Mouse (Mus musculus): ENCODE data around the gene Hspa12a. TPM values are rescaled to one million over a fixed set of nuclear protein-coding genes. Genes with fewer than 3 reads are reported as not detected.

Gene Hspa12a
- polyA plus RNA-seq, 1 experiment: not detected

DNA sequence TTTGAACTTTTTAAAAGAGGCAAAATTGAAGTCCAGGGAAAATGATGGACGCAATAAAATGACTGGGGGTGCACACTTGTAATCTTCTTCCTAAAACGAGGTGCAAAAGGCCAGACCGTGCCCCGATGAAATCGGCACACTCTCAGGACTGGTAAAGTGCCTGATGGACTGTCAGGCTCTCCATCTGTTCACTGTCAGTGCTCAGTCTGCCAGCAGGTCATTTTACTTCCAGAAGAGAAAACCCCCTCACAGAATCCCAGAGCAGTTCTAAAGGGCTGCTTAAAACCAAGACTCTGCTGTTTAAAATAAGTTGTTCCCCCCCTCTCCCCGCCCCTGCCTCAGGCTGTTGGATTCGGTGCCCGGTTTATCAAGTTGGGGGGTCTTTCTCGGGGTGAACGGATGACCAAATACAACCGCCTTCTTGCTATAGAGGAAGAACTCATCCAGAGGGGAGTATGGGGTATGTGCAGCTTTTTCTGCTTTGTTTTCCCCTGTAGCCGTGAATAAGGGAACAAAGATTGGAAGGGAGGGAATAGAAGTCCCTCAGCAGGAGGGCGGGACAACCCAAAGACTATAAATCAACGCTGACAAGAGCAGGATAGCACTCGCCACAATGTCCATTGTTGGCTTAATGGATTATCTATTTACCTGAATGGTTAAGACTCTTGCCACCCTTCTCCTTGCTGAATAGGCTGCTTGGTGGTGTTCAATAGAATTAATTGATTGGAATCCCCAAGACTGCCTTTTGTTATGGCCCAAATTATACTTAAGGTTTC, 25.5 kb upstream of the Hspa12a start:
- Histone ChIP-seq H3K36me3 (replicated peaks; ENCODE audit: low read length) (no peaks in the 10 kb centered on the region), H3K4me3 (replicated peaks) (no peak overlapping the region), H3K9me3 (no peaks in the 10 kb centered on the region), H3K27me3 (replicated peaks) (peaks cover 20% of the 10 kb centered on the region), H3K4me1 (no peaks in the 10 kb centered on the region; the same call in 1 of the 2 replicates)
- TF ChIP-seq FLI1 (IDR thresholded peaks at IDR 0.05; ENCODE audit: low read length) (no peak), GATA1 (IDR thresholded peaks at IDR 0.05; ENCODE audit: borderline replicate concordance, low read length) (no peak)

DNA sequence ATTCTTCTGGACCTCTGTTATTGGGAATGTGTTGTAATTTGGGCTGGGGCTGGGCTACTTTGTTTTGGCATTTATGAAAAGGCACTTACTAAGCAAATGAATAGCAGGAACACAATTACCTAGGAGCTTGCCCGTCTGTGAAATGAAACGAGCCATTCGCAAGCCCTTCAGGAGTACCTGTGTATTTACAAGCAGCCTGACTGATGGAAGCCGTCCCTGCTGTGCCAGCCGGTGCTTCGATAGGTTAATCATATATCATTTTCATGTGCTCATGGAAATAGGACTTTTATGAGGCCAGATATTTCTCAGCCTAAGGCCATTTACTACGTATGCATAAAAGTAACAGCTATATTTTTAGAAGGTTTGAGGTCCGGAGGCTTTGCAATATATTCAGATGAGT, 19.6 kb upstream of the Hspa12a start:
- TF ChIP-seq FLI1 (IDR thresholded peaks at IDR 0.05; ENCODE audit: low read length) (no peak), GATA1 (IDR thresholded peaks at IDR 0.05; ENCODE audit: borderline replicate concordance, low read length) (no peak)
- H3K36me3 ChIP-seq (replicated peaks; ENCODE audit: low read length): no peaks in the 10 kb centered on the region
- peaks cover 12% of the 10 kb centered on the region for H3K27me3 ChIP-seq (replicated peaks)
- H3K4me1 ChIP-seq: no peaks in the 10 kb centered on the region; the same call in 1 of the 2 replicates
- no peaks in the 10 kb centered on the region for H3K9me3 ChIP-seq
- no peak overlapping the region for H3K4me3 ChIP-seq (replicated peaks)

DNA sequence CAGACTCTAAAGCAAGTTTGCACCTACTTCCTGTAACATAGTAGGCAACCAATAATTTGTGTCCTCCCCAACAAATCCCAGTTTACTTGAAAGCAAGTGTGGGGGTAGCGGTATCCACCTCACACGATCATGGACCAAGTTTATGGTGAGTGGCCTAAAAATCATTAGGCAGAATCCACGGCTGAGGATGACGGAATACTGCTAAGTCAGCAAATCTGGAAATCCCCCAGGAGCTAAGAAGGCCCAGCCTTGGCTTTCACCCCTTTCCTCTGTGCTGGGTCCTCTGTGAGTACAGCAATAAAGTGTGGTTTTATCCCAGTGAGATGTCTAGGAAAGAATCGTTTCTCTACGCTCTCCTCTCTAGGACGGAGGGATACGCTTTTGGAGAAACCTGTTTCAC, 11.3 kb upstream of the Hspa12a start:
- Histone ChIP-seq H3K4me3 (replicated peaks) (no peak overlapping the region), H3K4me1 (no peaks in the 10 kb centered on the region), H3K9me3 (no peaks in the 10 kb centered on the region), H3K27me3 (replicated peaks) (peaks cover 34% of the 10 kb centered on the region), H3K36me3 (replicated peaks; ENCODE audit: low read length) (no peaks in the 10 kb centered on the region)
- TF ChIP-seq FLI1 (IDR thresholded peaks at IDR 0.05; ENCODE audit: low read length): no peak
- no peak for TF ChIP-seq GATA1 (IDR thresholded peaks at IDR 0.05; ENCODE audit: borderline replicate concordance, low read length)

DNA sequence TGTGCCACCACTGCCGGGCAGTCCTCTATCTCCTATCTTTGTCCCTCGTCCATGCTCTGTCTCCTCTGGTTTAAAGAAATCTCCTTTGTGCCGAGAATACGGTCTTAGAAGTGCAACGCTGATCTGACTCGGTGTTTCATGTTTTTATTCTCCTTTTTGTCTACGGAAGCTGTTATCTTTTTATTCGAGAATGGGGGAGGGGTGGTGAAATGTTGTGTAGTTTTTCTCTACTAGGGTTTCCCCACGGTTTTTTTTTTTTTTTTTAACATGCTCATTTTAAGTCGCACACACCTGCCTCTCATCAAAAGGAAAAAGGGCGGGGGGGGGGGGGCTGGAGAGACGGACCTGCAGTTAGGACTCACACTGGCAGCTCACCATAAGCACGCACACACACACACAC, 8.8 kb upstream of the Hspa12a start:
- H3K9me3 ChIP-seq: no peaks in the 10 kb centered on the region
- H3K4me1 ChIP-seq: no peaks in the 10 kb centered on the region
- TF ChIP-seq GATA1 (IDR thresholded peaks at IDR 0.05; ENCODE audit: borderline replicate concordance, low read length) (no peak), FLI1 (IDR thresholded peaks at IDR 0.05; ENCODE audit: low read length) (no peak)
- no peak overlapping the region for H3K4me3 ChIP-seq (replicated peaks)
- H3K36me3 ChIP-seq (replicated peaks; ENCODE audit: low read length): no peaks in the 10 kb centered on the region
- H3K27me3 ChIP-seq (replicated peaks): peaks cover 42% of the 10 kb centered on the region

DNA sequence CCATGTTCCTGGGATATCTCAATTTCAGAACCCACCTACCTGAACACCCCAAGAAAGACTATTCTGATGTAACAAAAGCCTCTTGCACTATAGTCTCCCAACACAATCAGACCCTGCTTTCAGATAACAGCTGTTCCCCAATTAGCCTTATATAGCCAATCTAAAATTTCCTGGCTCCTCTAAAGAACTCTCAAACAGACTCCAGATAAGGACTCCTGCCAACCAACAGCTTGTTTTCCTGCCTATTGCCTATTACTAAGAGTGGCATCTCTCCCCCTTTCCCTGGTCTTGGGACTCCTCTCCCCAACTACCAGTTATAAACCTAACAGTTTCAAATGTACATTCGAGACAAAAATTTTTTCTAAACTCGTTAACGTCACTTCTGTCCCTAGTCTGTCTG, 8.1 kb upstream of the Hspa12a start:
- Histone ChIP-seq H3K9me3 (no peaks in the 10 kb centered on the region), H3K27me3 (replicated peaks) (peaks cover 41% of the 10 kb centered on the region), H3K36me3 (replicated peaks; ENCODE audit: low read length) (no peaks in the 10 kb centered on the region), H3K4me1 (no peaks in the 10 kb centered on the region), H3K4me3 (replicated peaks) (no peak overlapping the region)
- TF ChIP-seq GATA1 (IDR thresholded peaks at IDR 0.05; ENCODE audit: borderline replicate concordance, low read length) (no peak), FLI1 (IDR thresholded peaks at IDR 0.05; ENCODE audit: low read length) (no peak)

DNA sequence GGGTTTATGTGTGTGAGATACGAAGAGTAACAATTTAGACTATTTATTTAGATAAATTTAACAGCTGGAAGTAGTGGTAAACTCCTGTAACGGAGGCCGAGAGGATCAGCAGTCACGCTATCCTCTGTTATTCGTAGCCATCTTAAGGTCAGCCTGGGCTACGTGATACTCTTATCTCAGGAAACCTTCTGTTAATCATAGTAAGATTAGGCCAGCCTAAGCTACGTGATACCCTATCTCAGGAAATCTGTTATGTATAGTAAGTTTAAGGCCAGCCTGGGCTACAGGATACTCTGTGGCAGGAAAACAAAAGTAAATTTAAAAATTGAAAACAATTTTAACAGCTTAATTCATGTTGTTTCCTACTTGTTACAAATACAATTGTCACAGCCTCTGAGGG, 2.5 kb upstream of the Hspa12a start:
- Histone ChIP-seq H3K4me3 (replicated peaks) (no peak overlapping the region), H3K9me3 (no peaks in the 10 kb centered on the region), H3K36me3 (replicated peaks; ENCODE audit: low read length) (no peaks in the 10 kb centered on the region), H3K27me3 (replicated peaks) (peaks cover 42% of the 10 kb centered on the region), H3K4me1 (peaks cover 16% of the 10 kb centered on the region)
- TF ChIP-seq GATA1 (IDR thresholded peaks at IDR 0.05; ENCODE audit: borderline replicate concordance, low read length) (no peak), FLI1 (IDR thresholded peaks at IDR 0.05; ENCODE audit: low read length) (no peak)

DNA sequence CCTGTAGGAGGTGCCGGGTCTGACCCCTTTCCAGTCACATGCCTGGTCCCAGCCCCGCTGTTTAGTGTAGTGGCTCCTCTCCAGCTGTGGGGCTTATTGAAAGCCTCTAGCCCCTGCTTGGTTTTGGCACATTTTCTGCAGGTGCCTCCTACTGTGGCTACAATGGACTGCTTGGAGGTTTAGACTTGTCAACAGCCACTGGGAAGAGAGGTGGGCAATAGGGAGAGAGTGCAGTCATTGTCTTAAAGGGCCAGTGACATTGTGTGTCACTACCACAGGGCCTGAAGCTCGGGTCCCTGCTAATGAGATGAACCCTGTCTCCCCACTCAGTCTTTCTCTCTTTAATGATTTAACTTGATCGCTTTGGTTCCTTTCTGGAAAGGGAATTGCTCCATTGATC, 10.4 kb downstream of the Hspa12a start:
- H3K4me3 ChIP-seq (replicated peaks): no peak overlapping the region
- no peaks in the 10 kb centered on the region for H3K36me3 ChIP-seq (replicated peaks; ENCODE audit: low read length)
- H3K27me3 ChIP-seq (replicated peaks): peaks cover 34% of the 10 kb centered on the region
- no peaks in the 10 kb centered on the region for H3K9me3 ChIP-seq
- no peak for TF ChIP-seq FLI1 (IDR thresholded peaks at IDR 0.05; ENCODE audit: low read length)
- no peak for TF ChIP-seq GATA1 (IDR thresholded peaks at IDR 0.05; ENCODE audit: borderline replicate concordance, low read length)
- H3K4me1 ChIP-seq: no peaks in the 10 kb centered on the region

DNA sequence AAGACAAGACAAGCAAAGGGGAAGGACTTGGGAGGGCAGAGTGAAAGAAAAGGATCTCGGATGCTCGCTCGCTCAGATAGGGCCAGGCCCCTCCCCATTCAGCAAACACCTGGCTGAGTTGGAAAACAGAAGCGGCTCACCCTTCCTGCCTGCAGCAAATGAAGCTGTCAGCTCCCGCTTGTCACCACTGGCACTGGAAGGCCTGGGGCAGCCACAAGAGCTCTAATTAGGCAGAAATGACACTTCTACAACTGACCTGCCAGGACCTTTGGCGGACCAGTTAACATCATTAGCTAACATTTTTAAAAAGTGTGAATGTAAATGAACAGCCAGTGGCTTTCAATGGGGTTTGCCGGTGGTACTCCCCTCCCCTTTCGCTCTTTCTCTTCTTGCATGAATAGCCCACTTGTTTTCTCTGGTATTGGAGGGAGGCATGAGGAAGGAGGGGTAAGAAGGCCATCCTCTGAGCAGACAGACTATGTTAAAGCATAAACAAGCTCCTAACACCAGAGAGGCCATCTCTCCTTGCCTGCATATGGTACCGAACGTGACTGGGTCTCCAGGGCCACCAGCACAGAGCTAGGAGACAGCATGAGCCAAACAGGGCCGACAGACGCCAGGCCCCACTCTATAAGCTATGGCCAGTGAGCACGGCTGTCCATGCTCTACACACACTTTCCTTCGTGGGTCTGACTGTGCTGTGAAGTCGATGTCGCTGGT, 12.2 kb downstream of the Hspa12a start:
- Histone ChIP-seq H3K9me3 (no peaks in the 10 kb centered on the region), H3K4me3 (replicated peaks) (no peak overlapping the region), H3K36me3 (replicated peaks; ENCODE audit: low read length) (no peaks in the 10 kb centered on the region), H3K27me3 (replicated peaks) (peaks cover 33% of the 10 kb centered on the region), H3K4me1 (no peaks in the 10 kb centered on the region)
- no peak for TF ChIP-seq FLI1 (IDR thresholded peaks at IDR 0.05; ENCODE audit: low read length)
- TF ChIP-seq GATA1 (IDR thresholded peaks at IDR 0.05; ENCODE audit: borderline replicate concordance, low read length): no peak

DNA sequence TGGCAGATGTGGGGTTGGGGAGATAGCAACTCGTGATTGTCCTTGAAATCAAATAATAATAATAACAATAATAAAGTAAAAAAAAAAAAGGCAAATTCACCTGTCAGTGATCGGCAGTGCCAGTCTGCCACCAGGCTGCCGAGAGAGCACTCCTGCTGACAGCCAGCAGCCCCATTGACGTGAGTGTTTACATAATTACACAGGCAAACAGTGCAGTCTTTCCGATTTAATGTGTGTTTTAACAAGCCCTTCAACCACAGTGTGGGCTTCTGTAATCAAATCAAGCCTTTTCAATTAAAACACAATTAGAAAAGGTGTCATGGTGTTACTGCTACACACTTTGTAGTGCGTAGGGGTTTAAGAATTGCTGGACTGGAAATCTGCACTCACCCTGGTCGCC, 24.3 kb downstream of the Hspa12a start:
- Histone ChIP-seq H3K9me3 (peaks cover 26% of the 10 kb centered on the region), H3K27me3 (replicated peaks) (peaks cover 22% of the 10 kb centered on the region), H3K36me3 (replicated peaks; ENCODE audit: low read length) (no peaks in the 10 kb centered on the region), H3K4me3 (replicated peaks) (no peak overlapping the region), H3K4me1 (0 out of 2 replicates have a peak, but pooled peaks cover 3% of the 10 kb centered on the region)
- no peak for TF ChIP-seq GATA1 (IDR thresholded peaks at IDR 0.05; ENCODE audit: borderline replicate concordance, low read length)
- TF ChIP-seq FLI1 (IDR thresholded peaks at IDR 0.05; ENCODE audit: low read length): no peak

DNA sequence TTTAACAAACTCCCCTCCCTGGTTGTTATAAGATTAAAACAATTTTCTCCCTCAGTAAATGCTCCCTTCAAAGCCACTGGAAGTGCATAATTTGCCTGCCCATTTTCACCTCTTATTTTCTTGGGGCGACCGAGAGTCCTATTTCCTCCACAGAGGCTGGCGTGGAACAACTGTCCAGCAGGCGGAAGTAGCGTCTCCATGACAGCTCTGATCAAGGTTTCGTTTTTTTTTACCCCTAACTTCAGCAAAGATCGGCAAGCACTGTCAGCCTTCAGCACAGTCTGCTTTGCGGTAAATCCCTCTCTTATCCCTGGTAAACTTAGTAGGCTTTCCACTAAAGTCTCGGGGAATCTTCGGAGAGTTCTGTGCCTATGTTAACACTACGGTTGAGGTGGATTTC, 24.9 kb downstream of the Hspa12a start:
- TF ChIP-seq GATA1 (IDR thresholded peaks at IDR 0.05; ENCODE audit: borderline replicate concordance, low read length) (no peak), FLI1 (IDR thresholded peaks at IDR 0.05; ENCODE audit: low read length) (no peak)
- H3K9me3 ChIP-seq: peaks cover 22% of the 10 kb centered on the region
- H3K27me3 ChIP-seq (replicated peaks): peaks cover 23% of the 10 kb centered on the region
- peak overlapping the region; percentile 75 for H3K4me3 ChIP-seq (replicated peaks)
- H3K4me1 ChIP-seq: 0 out of 2 replicates have a peak, but pooled peaks cover 3% of the 10 kb centered on the region
- H3K36me3 ChIP-seq (replicated peaks; ENCODE audit: low read length): no peaks in the 10 kb centered on the region
